Mouse (Mus musculus) cerebellum, adult 9-11 months (tissue): ENCODE measurements around the gene Limd2.
A peak's percentile ranks its signal among the peaks of the same experiment; 100 is the strongest.
"Not testable (repeated sequence)": the region's sequence is repeated elsewhere in the genome, so short reads cannot be mapped to it uniquely, and the experiment has no call there.

Source experiments
- DNase-seq: peaks from one replicate; pipeline ENCODE4 v3.0.0; 2022

Limd2 gene

DNA sequence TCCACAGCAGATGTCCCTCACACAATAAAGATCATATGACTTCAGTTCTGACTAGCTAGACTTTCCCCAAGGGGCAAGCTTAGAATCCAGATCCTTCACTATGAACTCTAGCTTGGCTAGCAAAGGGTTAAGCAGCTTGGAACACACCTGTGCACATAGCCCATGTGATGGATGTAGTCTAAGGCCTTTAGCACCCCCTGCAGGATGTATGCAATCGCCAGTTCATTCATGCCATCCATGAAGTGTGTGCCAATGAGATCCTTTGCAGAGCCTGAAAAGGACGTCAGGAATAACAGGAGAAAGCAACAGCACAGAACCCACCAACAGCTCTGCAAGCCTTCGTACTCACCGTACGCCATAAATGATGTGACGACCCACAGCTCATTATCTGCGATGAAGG, 10.1 kb upstream of the Limd2 start:
- no peak for DNase-seq

DNA sequence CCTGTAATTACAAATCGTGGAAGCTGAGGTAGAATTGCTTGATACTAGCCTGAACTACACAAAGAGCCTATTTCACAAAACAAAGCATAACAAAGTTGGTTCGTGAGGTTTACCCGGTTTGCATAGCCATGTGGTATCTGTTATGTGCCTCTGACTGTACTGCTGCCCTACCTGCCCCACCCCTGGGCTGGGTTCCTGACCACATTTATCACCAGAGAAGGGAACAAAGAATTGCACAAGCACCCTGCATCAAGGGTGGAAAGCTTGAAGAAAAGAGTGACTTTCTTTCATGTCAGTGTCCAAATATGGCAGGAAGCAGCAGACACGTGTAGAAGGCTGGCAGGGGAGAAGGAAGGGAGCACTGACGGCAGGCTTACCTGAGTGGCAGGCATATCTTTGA, 6.8 kb upstream of the Limd2 start:
- no peak for DNase-seq

DNA sequence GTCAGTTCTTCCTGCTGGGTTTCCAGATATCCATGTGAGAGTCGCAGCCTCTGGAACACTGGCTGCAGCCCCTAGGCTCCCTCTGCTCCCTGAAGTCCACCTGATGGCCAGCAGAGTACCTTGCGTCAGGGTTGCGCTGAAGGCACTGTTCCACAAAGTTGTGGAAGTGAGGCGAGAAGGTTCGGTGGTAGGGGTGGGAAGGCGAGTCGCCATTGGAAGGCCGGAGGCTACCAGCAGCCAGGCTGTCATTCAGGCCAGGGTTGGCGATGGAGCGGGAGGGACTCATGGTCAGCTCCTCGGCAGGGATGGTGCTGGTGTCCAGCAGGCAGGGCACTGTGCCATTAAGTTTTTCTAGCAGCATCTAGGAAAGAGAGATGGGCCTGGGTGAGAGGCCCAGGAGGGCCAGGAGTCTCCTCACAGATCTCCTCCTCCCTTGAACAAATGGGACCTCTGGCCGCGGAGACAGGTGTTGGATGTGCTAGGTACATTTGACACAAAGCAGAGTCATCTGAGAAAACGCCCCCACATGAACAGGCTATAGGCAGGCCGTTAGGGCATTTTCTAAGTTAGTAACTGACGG, 4.0 kb upstream of the Limd2 start:
- DNase-seq = no peak

DNA sequence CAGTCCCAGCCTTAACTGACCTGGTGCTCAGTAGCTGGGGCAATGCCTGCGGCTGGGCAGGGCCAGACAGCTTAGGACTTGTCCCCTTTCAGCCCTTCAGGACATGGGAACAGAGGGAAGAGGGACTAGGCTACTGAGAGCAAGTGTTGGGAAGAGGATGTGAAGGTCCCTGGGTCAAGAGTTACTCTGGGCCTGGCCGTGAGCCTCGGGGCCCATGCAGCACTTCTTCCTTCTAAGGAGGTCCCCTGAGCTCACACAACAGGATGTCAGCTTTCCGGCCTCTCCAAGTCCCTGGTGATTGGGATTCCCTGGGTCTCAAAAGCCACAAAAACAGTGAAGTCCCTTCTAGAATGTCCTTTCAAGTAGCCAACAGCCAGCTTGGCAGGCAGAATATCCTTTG, 2.9 kb upstream of the Limd2 start:
- no peak for DNase-seq

DNA sequence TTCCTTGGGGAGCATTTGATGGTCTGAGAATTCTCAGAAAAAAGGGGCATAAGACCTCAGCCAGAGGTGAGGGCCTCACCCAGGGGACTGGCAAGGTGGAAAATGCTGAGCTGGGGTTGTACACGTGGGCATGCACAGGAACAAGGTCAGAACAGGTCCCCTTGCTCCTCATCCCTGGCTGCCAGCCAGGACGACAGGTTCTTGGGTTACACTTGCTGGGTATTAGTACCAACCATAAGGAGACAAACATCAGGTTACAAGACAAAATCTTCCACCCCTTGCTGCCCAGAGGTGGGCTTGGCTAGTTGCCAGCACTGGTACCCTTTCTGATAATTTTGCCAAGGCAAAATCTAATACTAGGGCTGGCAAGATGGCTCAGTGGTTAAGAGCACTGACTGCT, 1.6 kb upstream of the Limd2 start:
- DNase-seq = peak; percentile 70

DNA sequence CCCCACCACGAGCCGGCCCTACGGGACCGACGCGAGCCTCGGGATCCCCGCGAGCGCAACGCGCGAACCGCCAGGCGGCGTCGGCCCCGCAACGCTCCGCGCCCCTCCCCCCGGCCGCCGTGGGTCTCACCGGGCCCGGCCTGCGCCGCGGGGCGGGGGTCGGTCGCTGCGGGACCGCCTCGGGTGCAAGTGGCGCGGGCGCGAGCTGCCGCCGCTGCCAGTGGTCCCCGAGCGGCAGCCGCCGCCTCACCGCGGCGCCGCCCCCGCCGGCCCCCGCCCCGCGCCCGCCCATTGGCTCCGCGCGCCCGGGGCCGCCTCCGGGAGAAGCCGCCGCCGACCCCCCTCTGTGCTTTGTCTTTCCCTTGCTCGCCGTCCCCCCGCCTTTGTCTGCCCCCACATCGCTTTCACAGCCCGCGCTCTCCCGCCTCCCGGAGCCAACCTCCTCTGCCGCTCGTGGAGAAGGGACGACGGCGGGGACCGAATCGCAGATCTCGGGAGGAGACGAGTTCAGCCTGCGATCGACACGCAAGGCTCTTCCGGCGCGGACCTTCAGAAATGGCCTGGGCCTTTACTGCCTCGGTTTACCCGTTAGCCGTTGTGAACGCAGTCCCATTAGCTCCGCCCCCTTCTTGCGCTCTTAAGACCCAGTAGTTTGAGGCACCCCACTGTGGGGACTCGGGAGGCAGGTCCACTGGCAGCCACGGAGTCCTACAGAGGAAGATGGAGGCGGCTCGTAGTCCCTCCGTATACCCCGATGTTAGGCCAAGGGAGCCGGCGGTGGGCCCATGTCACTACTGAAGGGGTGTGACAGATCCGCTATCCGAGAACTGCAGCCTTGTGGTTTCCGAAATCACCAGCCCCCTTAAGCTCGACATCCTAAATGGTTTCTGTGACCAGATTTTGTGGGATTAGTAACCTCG, 479 bp downstream of the Limd2 start:
- DNase-seq = peak; percentile 89

DNA sequence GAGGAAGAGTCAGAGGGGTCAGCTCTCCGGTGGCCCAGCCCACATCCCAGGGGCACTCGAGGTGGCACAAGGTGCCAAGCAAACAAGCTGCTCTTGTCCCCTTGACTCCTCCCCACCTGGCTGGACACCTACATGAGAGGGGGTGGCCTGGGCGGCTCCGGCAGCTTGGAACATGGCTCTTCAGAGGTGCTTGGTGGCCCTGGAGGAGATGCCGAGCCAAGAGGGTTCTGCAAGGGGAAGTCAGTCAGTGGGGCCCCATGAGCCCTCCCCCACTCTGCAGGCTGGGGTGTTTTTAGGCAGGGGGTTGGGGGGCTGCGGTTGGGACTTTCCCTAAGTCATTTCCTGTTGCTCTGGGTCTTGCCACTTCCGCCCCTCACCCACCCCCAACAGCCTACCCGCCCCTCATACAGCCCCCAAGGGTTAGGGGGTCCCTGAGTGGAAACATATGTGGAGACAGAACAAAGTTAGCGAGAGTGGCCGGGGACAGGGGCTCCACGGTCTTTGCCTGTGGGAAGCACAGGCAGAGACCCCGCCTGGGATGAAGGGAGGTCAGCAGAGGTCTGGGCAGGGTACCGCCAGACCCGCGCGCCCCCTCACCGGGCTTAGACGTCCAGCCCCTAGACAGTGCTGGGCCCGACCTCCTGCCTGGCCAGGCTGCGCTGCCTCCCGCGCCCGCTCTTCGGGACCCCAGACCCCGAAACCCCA, 1.3 kb downstream of the Limd2 start:
- peak; percentile 85 for DNase-seq

DNA sequence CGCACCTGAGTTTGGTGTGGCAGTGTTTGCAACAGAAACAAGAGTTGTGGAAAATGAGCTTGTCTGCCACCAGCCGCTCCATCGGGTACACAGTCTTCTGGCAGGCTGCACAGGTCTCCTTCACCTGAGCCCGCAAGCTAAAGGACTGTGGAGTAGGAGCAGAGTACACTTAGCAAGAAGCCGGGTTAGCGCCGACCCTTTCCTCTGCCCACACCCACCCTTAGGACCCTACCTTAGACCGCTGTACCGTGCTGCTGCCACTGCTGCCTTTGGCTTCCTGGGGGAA, 1.8 kb downstream of the Limd2 start:
- no peak for DNase-seq

DNA sequence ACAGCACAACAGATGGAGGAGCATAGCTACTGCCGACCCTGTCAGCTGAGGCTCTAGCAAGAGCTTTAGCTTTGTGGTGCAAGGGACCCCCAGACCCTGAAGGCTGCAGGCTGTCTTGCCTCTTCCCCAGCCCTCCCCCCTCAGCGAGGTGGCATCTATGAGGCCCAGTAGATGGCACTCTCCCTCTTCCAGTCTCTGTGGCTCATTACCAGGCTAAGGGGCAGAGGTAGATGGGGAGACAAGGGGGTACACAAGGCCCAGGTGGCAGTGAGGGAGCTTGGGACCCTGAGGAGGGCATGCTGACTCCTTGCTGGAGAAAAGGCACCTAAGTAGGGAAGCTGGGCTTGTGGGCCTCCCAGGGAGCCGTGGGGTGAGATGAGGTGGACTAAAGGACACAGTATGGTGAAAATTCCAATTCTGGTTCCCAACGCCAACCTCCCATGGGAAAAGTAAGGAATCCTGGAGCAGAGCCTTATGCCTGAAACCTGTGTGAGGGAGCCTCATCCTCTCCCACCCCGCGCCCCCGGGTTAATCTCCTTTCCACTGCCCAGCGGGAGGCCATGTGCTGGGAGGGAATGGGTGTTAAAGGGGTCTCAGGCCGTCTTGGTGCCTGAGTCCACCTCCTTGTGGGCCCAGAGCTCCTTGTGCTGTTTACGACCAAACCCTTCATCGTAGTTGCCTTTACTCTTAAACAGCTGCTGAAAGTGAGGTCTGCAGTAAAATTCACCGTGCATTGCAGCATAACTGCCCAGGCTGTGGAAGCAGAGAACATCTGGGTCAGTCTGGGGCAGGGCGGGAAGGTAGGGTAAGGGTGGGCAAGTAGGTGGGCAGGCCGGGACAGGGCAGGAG, 2.4 kb downstream of the Limd2 start:
- peak; percentile 69 for DNase-seq

DNA sequence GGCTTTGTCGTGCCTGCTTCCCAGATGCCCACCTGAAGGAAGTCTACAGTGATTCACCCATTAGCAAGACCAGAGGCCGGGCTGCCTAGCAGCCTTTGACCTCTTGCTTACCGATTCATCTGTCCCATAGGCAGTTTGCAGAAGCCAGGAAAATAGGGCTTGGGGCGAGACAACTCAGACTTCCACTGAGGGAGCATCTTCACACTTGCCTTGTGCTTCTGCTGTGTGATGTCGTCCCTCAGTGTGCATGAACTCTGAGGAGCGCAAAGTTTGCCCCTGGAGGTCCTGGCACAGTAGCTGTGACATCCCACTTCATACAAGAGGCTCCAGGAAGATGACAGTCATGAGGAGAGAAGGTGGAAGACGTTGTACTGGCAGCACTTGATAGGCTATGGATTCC, 3.5 kb downstream of the Limd2 start:
- DNase-seq = no peak

DNA sequence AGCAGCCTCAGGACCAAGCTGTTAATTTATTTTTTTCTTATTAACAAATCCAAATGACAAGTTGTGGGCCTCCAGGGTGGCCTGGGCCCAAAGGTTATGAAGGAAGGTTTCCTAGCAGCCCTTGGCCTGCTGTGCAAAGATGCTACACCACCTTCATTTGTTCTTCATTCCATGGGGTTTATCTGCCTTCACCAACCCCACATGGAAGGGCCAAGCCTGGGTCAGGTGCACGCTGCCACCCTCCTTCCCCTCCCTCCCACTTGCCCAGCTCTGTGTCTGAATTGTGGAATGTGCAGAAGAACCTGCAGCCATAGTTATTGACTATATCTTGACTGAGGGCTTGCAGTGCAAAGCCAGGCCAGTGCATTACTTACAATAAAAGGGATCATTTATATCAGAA, 4.4 kb downstream of the Limd2 start:
- DNase-seq = no peak

DNA sequence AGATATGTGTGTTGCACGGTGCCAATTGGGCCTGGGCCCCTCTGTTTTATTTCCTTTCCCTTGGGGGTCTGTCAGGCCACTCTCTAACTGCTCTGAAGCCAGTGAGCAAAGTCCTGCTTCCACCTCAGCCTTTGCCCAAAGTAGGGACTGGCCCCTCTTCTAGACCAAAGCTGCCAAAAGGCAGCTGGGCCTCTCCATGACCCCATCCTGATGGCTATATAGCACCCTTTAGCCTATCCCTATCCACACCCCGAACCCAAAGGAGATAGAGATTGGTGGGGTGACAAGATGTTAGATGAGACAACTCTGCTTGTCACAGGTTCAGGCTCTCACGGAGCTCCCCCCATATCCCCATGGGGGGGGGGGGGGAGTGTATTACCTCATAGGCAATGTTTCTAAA, 4.9 kb downstream of the Limd2 start:
- DNase-seq = no peak

DNA sequence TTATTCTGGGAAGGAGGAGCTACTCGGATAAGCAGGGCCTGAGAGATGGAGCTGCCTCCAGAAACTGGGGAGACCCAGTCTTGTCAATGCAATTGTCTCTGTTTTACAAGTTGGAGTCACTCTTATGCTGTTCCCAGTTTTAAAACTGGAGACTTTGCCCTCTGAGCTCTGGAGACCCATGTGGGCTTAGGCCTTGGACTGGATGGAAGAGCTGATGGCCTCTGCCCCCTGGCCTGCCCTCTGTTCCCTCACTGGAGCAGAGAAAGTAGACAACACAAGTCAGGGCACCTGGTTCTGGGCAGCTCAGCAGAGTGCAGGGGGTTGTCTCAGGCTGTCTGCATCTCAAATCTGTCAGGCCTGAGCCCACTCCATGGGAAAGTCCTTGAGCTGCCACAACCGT, 5.9 kb downstream of the Limd2 start:
- DNase-seq = no peak

DNA sequence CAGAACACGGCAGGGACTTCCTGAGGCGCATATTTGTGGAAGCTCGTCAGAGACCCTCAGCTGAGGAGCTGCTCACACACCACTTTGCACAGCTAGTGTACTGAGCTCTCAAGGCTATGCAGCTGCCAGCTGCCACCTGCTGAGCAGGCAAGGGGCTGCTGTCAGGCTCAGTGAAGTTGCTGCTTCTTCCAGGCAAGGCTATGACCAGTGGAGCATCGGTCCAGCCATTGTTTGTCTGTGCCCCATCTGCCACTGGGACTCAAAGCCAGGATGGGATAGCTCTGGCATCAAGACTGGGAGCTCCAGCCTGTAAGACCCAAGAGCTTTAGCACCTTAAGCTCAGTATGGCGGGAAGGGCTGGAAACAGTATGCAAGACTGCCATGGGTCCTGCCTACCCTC, 6.6 kb downstream of the Limd2 start:
- DNase-seq = no peak

DNA sequence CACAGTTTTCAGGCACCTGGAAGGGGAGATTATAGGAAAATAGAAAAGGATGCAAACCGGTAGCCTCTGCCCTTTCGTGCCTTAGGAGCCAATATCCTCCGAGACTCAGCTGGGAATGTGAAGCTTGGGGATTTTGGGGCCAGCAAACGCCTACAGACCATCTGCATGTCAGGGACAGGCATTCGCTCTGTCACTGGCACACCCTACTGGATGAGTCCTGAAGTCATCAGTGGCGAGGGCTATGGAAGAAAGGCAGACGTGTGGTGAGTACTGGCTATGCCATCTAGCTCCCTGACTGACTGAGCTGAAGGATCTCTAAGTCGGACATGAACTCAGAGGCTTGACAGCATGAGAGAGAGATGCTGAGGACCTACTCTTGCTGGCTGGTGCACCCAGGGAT, 8.5 kb downstream of the Limd2 start:
- DNase-seq = peak; percentile 68

DNA sequence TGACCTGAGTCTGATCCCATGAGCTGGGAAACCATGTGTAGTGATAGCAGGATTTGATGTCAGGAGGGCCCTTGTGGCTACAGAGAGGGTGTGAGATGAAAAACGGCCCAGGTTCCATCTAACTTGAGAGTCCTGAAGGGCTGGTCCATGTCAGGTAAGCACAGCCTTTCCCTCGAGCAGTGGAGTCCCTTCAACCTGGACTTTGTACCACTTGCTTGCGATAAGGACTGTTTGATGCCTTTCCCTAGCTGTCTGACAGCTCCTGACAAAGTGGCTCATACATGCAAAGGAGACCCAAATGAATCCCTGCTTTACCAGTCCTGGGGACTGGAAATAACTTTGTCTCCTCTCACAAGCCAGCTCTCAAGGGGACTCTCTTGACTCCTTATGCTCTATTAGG, 9.4 kb downstream of the Limd2 start:
- DNase-seq = no peak

DNA sequence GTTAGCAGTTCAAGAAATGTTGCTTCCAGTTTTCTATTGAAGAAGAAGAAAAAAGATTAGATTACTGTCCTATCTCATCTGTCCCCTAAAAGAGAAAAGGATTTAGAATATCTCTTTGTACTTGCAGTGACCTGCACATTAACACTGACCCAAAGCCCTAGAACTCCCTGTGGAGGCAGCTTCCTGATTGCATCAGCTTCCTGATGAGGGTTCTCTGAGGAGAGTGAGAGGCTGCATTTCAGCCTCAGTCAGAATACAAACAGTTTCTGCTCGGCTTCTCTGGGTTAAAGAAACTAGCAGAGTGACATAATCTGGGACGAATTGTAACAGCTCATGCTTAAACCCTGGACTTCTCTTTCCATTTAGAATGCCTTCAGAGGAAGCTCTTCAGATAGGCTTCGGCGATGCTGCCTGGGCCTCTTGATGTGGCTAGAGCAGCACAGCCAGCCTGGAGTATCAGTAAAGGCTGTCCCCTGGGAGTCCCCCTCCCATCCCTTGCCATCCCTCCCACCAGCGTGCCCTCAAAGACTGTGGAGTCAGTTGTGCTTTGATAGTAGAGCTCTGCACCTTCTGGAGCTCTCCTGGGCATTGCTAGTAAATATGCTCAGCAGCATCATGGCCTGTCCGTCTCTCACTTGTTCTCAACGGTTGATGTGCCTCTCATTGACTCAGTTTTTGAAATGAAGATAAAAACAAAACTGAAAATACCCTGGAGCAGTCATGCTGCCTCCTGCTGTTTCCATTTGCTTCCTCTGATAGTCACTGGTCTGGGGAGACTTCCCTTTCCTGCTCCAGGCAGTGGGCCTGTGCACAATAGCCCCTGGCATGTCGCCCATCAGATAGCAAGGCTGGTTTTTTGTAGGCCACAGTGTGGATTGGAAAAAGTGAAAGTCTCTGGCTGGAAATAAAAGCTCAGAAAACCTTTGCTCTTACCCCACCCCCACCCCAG, 25.8 kb downstream of the Limd2 start:
- DNase-seq = peak; percentile 68

DNA sequence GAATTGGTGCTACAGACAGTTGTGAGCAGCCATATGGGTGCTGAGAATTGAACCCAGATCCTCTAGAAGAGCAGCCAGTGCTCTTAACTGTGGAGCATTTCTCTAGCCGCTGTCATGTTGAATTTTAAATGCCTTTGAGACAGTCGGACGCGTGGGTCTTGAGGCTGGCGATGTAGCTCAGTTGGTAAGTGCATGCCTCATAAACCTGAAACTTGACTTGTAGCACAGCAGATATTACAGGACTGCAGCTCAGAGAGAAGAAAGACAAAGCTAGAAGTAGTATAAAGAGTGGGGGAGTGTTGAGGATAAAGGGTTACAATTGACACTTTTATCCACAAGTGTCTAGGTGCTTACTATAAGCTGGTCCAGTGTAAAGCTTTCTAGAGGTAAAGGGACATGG, 28.1 kb downstream of the Limd2 start:
- no peak for DNase-seq

DNA sequence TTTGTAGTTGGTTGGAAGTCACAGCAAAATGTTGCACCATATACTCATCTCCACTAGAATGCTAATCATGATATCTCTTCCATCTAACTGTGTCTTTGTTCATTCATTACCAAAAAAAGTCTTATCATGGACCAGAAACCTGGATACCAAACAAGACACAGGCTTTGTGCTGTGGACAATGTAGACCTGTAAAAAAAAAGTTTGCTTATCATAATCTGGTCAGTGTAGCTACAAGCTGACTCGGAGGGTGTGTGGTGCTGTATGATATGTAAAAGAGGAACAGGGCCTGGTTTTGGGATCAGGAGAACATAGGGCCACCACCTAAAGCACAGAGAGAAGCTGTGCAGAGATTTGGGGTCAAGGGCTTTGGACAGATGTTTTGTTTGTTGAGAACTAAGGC, 31.2 kb downstream of the Limd2 start:
- DNase-seq = no peak

DNA sequence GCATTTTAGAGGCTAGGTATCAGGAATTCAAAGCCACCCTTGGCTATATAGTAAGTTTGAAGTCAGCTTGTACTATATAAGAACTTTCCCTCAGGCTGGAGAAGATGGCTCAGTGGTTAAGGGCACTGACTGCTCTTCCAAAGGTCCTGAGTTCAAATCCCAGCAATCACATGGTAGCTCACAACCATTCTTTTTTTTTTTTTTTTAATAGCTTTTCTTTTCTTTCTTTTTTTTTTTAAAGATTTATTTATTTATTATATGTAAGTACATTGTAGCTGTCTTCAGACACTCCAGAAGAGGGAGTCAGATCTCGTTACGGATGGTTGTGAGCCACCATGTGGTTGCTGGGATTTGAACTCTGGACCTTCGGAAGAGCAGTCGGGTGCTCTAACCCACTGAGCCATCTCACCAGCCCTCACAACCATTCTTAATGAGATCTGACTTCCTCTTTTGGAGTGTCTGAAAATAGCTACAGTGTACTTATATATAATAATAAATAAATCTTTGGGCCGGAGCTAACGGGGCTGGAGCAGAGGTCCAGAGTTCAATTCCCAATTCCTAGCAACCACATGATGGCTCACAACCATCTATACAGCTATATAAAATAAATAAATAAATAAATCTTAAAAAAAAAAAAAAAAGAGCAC, 33.8 kb downstream of the Limd2 start:
- not testable (repeated sequence) for DNase-seq

DNA sequence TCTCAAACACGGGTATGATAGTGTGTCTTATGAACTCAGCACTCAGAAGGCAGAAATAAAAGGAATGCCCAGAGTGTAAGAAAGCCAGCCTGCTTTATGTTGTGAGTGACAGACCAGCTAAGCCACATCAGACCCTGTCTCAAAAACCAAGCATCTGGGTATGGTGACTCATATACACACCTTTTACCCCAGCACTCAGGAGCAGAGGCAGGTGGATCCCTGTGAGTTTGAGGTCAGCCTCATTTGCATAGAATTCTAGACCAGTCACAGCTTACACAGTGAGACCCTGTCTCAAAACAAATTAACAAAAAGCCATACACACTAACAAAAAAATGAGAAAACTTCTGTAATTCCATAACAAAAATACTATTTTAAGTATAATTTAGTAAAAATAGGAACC, 34.8 kb downstream of the Limd2 start:
- no peak for DNase-seq

DNA sequence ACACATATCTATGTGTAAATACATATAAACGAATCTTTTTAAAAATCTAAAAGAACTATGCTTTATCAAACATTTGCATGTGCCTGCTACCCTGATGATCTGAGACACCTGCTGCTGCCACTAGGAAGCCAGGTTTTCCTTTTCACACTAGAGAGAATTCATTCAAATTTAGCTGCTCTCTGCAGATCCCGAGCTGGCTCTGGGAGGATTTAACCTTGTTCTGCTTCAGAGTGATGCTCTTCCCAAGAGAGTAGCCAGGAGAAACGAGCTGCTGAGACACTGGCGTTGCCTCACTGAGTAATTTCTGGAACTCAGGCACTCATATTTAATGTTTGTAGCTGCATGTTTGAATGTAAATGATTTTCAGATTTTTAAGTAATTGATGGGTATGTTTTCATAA, 35.9 kb downstream of the Limd2 start:
- no peak for DNase-seq
